Mouse (Mus musculus) heart, postnatal 36 days (tissue): ENCODE data around the gene Acer1. TPM values are rescaled to one million over a fixed set of nuclear protein-coding genes. Genes with fewer than 3 reads are reported as not detected.
A peak's percentile ranks its signal among the peaks of the same experiment; 100 is the strongest.

ENCODE experiments used
- DNase-seq, 2 experiments: peaks; one replicate each; pipeline ENCODE4 v3.0.0; 2021 to 2022
- intact Hi-C: fragments of 180-260 bp; cut with DNase I; formaldehyde crosslinking; loops from one replicate; pipeline ENCODE4 v1.15.1; 2025
- total RNA-seq, 2 experiments: library from RNA; stranded (reverse); gene quantifications; 2 replicates each; pipeline ENCODE4 v1.2.3; 2021

Acer1 gene
- total RNA-seq = not detected

DNA sequence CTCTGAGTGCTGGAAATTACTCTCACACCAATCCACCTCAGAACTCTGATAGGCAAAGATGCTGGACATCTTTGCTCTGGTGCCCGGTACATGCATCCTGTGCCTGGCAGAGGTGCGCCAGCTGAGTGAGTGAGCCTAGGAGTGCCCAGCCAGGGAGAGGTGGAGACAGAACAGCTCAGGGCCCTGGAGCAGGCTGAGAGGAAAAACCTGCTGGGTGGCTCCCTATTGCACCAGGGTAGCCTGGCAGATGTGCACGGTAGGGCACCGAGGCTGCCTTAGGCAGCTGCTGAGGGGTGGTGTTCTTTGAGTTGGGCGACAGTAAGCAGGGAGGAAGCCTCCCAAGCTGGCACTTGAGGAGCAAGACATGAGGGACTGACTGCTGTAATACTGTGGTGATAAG lies at the start of gene Acer1:
TSS of gene Acer1 (minus strand) at position 114 of the 400 bp plus-strand sequence.
- intact Hi-C loops = no loop called here
- DNase-seq = no peak

DNA sequence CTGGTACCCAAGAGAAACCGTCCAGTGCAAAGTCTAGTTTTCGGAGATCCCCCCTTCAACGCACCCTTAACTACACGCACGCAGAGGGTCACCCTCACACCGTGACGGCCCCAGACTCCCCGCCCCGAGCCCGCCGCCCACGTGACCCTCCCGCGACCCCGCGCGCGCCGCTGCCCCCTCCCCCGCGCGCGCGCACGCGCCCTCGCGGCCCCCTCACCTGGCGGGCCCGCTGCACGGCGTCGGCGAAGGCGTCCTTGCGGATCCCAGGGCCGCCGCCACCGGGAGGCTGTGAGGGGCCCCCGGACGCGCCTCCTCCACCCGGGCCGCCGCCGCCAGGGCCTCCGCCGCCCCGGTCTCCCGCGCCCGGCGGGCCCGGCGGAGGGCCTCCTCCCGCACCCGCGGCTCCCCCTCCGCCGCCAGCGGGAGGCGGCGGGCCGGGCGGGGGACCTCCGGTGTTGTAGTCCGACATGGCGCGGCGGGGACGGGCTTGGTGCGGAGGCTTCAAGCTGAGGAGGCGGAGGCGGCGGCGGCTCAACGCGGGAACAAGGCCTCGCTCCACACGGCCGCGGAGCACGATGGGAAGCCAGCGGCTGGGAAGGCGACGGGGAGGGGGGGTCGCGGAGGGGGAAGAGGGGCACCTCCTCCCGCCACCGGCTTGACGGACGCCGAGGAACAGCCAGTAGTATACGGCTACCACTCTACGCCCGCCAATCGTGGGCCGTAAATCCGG lies 49.2 kb upstream of the Acer1 start, which contains the start of gene Khsrp:
TSS of gene Khsrp (minus strand) at position 592 of the 730 bp plus-strand sequence.
- intact Hi-C loops = loop anchor here (1.0 kb wide), 2 partner anchors 18 to 41 kb away; partner anchors contain the start of gene Clpp
- peak in 1 of 2 experiments; percentile 16 for DNase-seq

DNA sequence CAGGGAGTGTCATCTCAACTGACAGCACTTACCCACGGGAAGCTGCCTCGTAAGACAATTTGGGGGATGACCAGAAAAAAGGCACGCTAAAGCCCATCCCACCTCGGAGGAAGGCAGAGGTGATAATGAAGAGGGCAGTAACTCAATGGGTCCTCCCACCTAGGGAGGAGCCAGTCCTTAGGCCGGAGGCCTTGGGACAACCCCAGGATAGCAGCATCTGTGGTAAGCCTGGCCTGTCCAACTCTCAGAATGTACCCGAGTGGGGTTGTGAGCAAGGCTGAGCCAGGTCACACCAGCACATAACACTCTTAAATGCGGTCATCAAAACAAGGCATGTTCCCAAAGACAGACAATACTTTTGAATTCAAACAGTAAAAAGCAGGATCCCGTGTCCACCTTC lies 47.8 kb upstream of the Acer1 start:
- intact Hi-C loops = loop anchor here (1.0 to 5.0 kb wide), 3 partner anchors 16 to 92 kb away; partner anchors contain the start of genes Clpp and Mllt1
- DNase-seq = peak in 1 of 2 experiments; percentile 20

DNA sequence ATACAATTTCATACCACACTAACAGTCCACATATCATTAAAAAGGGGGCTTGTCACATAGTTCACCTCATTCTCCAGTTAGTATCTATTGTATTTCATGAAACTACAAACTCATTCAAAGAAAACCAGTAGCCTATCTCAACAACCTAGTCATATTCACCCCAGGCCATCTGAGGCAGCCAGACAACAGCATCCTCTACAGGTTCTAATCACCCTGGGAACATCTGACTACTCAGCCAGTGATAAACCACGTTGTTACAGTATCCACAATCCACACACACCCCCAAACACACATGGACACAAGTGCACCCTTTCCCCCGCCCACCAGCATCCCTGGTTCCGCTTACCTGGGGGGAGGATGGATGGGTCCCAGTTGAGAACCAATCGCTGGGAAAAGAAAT lies 45.5 kb upstream of the Acer1 start:
- no peak for DNase-seq
- intact Hi-C loops = loop anchor here (5.0 kb wide), 1 partner anchor 90 kb away; the partner anchor contains the start of gene Mllt1

DNA sequence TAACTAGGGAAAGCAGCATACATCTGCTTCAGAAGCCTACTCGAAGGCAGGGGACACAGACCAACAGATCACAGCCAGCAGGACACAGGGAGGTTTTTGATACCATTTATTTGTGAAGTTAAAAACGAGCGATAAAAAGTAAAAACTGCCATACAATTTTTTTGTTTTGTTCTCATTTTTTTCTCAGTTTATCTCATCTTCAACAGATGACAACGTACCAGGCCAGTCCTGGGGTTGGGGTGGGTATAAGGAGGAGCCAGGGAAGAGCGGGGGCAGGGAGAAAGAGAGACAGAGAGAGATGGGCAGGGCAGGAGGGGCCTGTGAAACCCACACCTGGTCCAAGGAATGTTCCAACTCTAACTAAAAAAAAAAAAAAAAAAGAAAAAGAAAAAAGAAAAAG lies 39.0 kb upstream of the Acer1 start:
- DNase-seq = no peak
- intact Hi-C loops = no loop called here

DNA sequence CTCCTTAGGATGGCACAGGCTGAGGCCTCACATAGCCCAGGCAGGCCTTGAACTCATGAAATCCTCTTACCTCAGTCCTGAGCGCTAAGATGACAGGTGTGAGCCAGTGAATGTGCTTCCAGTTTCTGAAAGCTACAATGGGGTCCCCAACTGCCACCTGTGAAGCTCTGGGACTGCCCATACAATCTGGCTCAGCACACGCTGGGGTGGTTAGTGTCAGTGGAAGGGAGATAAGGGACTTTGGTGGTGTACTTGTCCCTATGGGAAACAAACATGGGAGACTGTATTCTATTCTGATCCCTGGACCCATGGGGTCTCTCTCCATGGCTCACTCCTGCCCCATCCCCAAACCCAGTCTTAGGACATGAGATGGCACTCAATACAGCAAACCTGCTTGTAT lies 37.8 kb upstream of the Acer1 start:
- no peak for DNase-seq
- intact Hi-C loops = no loop called here

DNA sequence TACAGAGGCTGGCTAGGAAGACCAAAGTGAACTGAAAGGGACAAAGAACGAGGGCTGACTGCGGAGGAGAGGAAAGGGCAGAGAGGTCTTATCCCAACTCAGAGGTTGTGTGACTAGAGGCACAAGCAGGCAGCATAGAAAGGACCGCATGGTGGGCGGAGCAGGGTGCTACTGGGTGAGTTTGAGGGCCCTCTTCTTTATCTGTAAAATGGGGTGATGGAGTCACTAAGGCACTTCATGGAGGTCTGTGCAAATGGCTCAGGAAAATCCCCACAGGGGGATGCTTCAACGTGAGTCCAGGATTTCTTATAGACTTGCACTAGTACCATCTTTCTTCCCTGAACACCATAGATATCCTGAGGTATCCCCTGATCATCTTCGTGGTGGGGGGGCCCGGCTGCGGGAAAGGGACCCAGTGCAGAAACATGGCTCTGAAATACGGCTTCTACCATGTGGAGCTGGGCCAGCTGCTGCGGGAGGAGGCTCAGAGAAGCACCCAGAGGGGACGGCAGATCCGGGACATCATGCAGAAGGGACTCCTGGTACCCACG lies 30.4 kb upstream of the Acer1 start:
- no peak for DNase-seq
- intact Hi-C loops = no loop called here

DNA sequence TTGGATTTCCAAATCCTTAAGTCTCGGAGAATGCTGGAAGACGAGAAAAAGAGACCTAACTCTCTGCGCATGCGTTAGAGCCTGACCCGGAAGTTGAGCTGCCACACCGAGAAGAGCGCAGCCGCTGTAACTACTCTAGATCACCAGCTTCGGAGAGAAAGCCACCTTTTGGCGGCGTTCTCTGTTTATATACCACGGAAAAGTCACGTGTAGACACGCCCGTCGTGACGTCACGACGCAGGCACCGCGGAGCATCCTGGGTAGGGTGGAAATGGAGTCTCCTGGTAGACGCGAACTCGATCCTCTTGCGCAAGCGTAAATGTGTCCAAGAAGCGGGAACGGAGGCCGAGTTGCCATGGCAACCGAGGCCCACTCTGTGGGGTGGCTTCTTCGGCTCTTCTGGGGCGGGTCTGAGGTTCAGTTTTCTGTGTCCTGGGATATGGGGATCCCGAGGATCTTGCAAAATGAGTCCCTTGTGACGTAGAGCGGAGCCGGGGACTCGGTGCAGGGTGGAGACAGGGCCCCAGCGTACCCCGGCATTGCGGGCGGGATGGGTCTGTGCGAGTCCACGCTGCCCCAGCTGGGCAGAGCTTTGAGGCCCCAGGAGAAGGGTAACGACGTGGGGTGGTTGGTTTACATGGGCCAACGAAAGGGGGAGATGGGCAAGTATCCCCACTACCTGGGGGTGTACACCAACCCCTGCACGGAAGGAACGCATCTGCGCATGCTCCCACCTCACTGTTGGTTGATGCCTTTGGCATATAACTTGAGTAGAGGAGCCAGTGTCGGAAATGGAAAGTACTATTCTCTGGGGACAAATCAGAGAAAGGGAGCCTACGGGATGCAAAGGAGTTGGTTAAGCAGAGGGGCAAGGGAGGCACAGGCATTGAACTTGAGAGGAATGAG lies 29.6 kb upstream of the Acer1 start, which contains the start of the genes Gtf2f1 and Gm17949:
TSS of gene Gtf2f1 (minus strand) at position 53 of the 906 bp plus-strand sequence.
TSS of gene Gm17949 (plus strand) at position 234 of the 906 bp plus-strand sequence.
- intact Hi-C loops = loop anchor here (2.0 kb wide), 1 partner anchor 21 kb away; the partner anchor contains the start of gene Clpp

DNA sequence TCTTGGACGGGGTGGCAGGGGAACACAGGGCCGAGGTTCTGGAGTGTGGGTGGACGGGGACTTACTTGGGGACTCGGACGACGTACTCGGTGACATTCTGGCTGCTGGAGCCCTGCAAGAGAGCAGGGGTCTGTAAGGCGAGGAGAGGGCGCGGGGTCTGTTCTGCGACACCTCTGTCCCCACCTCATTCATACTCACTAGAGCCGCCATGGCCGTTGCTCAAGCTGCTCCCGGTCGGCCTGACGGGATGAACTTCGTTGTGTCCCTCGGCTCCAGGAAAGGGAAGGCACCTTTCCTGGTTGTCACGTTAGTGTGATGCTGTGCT lies 28.9 kb upstream of the Acer1 start:
- intact Hi-C loops = loop anchor here (2.0 kb wide), 1 partner anchor 20 kb away; the partner anchor contains the start of gene Clpp

More for the DNA sequence above, 29.6 kb upstream of the Acer1 start, which contains the start of the genes Gtf2f1 and Gm17949:
- DNase-seq = peak; percentile 88 to 93

DNA sequence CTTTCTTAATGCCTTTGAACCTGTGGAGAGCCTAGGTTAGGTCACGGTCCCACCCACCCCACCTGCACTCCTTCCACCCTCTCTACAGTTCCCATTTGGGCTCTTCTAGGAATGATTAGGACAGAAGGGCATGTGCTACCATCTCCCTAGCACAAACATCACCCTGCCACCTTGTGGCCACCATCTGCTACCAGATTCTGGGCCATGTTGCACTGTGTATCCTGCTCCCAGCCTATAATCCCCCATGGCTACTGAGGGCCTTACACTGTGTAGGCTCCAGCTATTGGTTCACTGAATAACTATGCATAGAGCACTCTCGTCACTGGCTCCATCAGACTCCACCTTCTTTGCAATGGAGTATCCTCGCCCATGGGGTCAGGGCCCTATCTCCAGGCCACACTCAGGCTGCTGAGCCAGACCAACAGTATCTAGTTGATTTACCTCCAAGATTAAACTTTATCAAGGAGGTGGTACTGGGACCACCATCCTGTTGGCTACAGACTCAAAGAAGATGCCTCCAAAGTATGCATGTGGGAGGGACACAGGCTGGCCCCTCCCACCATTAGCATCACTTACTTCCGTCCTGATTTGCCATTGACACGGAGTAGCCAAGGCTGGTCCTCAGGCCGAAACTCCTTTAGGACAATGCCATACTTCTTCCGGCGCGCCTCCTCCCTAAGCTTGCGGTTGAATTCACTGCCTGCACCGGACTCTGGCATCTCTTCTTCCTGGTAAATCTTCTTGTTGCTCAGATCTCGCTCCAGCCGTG lies 25.4 kb upstream of the Acer1 start:
- intact Hi-C loops = no loop called here
- no peak for DNase-seq

More for the DNA sequence above, 28.9 kb upstream of the Acer1 start:
- DNase-seq = no peak

DNA sequence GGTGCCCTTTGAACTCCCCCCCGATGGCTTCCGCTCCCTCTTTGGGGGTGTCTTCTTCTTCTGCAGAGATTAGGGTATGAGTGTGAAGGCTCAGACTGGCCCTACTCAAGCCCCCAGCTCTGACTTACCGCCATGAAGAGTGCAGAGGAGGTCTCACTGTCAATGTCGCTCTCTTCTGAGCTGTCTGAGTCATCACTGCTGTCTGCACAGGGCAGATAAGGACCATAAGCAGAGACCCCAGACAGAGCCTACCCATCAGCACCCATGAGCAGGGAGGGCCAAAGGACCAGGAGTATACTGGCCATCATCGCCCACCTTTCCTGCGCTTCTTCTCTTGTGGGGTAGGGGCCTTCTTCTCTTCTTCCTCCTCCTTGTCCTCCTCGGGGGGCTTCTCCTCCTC lies 22.1 kb upstream of the Acer1 start:
- no peak for DNase-seq
- intact Hi-C loops = loop anchor here (1.0 kb wide), 1 partner anchor 114 kb away; no protein-coding TSS in a partner anchor

DNA sequence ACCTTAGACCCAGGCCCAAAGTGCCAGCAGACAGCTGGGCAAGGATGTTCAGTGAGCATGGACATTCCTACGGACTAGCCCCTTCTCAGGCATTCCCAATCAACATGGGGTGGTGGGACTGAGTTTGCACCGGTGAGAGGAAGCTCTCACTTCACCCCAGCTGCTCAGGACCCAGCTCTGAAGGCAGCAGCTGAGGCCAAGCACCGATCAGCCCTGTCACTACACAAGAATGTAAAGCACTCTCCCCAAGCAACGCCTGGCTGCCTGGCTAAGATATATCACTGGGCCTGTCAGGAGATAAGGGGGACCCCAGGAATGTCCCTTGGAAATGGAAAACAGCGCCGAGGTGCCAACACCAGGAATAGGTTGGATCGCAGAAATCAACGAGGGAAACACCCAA lies 19.3 kb upstream of the Acer1 start:
- intact Hi-C loops = no loop called here
- no peak for DNase-seq

DNA sequence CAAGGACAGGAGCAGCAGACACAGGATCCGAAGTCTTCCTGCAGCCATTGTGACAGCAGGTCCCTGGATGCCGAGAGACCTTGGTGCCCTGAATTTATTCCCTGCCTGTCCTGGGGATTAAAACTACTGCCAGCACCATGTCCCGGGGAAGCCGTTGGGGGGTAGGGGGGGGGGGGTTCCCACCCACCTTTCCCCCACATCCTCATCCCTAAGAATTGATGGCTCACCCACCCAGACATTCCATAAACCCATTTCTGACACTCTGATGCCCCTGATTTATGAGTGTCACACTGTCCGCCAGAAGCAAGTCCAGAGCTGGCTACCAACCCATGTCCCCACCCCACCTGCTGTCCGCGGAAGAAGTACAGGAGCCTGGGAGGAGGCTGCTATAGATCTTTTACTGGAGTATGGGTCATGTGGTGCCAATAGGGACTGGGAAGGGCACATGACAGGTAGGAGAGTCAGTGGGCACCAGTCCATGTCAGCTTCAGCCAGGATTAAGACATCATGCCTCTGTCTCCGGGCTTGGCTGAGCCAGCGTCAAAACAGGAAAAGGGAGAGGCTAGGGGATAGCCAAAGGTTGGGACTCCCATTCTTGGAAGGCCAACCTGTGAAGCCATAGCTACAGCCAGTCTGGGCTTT lies 18.2 kb upstream of the Acer1 start, which contains the start of gene Pspn:
TSS of gene Pspn (minus strand) at position 51 of the 642 bp plus-strand sequence.
- intact Hi-C loops = loop anchor here (10.0 kb wide), 1 partner anchor 255 kb away; no protein-coding TSS in a partner anchor
- no peak for DNase-seq

DNA sequence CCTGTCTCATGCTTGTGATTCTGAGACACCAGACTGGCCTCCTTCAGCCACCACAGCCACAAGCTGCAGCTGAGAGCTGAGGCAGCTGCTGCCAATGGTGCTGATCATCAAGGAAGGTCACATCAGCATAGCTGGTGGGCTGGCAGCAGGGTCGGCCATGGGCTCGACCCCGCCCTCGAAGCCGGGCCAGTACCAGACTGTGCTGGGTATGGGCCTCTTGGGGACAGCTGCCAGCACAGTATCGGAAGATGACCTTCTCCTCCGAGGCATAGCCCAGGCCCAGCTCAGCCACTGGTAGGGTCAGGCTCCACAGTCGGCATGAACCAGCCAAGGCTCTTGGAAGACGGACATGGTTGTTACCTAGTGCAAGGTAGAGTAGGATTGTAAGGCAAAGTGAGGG lies 17.5 kb upstream of the Acer1 start:
- intact Hi-C loops = loop anchor here (10.0 kb wide), 1 partner anchor 255 kb away; no protein-coding TSS in a partner anchor
- DNase-seq = no peak

DNA sequence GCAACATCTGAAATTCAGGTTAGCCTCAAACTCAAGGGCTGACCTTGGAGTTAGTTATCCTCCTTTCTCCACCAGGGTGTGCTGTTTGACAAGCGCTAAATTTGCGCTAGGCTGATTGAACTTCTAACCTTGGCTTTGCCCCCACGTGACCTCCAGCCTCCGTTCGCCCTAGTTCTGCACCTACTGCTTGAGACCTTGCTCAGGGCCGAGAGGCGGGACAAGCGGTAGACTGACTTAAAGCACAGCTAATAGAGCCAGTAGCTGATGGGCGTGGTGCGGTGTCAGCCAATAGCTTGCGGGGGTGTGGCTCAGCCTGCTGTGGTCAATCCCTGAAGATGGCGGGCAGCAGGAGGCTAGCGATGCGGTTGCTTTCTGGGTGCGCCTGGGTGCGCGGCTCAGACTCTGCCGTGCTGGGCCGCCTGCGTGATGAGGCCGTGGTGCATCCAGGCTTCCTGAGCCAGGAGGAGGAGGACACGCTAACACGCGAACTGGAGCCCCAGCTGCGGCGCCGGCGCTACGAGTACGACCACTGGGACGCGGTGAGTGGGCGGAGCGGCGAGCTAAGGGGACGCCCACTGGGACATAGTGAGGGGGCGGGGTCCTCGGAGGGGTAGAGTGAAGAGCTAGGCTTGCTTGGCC lies 15.2 kb upstream of the Acer1 start, which contains the start of gene Alkbh7:
TSS of gene Alkbh7 (plus strand) at position 311 of the 639 bp plus-strand sequence.
- intact Hi-C loops = loop anchor here (1.0 to 10.0 kb wide), 4 partner anchors 99 to 338 kb away; no protein-coding TSS in a partner anchor
- peak; percentile 91 to 94 for DNase-seq

DNA sequence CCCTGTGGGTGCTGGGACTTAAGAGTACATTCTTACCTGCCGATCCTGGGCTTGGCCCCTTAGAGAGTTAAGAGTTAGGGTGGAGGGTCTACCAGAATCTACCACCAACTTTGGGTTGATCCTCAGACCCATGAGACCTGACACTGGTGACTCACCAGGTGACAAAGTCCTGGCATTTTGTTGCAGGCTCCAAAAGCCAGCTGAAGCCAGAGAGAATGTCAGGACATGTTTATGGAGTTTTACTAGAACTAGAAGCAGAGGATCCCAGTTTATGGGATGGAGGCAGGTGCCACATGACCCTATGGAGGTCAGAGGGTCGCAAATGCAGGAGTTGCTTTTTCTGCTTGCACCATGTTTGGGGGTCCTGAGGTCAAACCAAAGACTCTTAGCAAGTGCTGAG lies 14.6 kb upstream of the Acer1 start:
- no peak for DNase-seq
- intact Hi-C loops = loop anchor here (2.0 to 10.0 kb wide), 3 partner anchors 170 to 338 kb away; no protein-coding TSS in a partner anchor

DNA sequence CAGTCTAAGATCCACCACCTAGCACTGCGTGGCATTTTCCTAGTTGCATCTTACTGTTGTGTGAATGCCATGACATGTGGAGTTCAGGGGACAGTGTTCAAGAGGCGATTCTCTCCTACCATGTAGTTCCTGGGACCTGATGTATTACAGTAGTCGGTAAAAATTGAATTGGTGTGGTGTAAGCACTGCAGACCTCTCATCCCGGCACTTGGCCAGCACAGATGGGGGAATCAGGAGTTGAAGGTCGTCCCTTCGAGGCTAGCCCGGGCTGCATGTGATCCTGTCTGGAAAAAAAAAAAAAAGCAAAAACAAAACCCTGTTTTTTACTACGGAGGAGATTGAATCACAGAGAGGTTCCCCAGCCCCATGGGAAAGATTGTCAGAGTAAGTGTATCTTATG lies 13.1 kb upstream of the Acer1 start:
- DNase-seq = no peak
- intact Hi-C loops = loop anchor here (10.0 kb wide), 1 partner anchor 260 kb away; no protein-coding TSS in a partner anchor

DNA sequence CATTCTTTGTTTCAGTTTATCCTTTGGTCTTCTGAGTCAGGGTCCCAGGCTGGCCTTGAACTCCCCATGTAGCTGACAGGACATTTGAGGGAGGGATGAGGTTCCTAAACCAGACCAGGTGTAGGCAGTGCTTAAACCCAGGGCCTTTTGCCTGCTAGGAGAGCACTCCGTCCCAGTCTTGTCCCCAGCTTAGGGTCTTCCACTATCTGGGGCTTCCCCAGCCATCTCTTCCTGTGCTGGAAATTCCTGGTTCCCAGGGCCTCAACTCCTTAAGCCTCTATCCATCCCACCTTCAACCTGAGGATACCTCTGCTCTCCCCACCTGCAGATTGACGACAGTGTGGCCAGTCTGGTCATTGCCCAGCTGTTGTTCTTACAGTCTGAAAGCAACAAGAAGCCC lies 9.0 kb upstream of the Acer1 start:
- no peak for DNase-seq
- intact Hi-C loops = loop anchor here (1.0 to 10.0 kb wide), 4 partner anchors 20 to 264 kb away; partner anchors contain the start of genes Gm17949, Gtf2f1 and Mllt1
